Mouse (Mus musculus) gastrocnemius, adult 2 months (tissue): ENCODE results near the gene Sv2c. TPM values are rescaled to one million over a fixed set of nuclear protein-coding genes. Genes with fewer than 3 reads are reported as not detected.
A peak's percentile ranks its signal among the peaks of the same experiment; 100 is the strongest.

Source experiments
- DNase-seq: peaks from one replicate; pipeline ENCODE4 v3.0.0; 2022
- H3K27ac ChIP-seq: fragments of 200-600 bp; 2 replicates; pipeline ENCODE4 v1.8.1; 2022; ENCODE audit warnings: mild to moderate bottlenecking
- H3K4me3 ChIP-seq: fragments of 200-600 bp; 2 replicates; pipeline ENCODE4 v1.8.1; 2022; ENCODE audit warnings: mild to moderate bottlenecking, moderate library complexity
- CTCF ChIP-seq: fragments of 200-600 bp; IDR thresholded peaks from 2 replicates; pipeline ENCODE4 v1.8.1; 2022; ENCODE audit warnings: antibody characterized with exemption, mild to moderate bottlenecking, moderate library complexity
- intact Hi-C: fragments of 180-260 bp; cut with DNase I; formaldehyde crosslinking; loops from one replicate; pipeline ENCODE4 v1.15.1; 2025
- total RNA-seq, 2 experiments: library from RNA; stranded (reverse); gene quantifications; 2 replicates each; pipeline ENCODE4 v1.2.3; 2021

Sv2c gene
- total RNA-seq, 2 experiments from 2014 or later: 0.15 to 0.20 TPM

DNA sequence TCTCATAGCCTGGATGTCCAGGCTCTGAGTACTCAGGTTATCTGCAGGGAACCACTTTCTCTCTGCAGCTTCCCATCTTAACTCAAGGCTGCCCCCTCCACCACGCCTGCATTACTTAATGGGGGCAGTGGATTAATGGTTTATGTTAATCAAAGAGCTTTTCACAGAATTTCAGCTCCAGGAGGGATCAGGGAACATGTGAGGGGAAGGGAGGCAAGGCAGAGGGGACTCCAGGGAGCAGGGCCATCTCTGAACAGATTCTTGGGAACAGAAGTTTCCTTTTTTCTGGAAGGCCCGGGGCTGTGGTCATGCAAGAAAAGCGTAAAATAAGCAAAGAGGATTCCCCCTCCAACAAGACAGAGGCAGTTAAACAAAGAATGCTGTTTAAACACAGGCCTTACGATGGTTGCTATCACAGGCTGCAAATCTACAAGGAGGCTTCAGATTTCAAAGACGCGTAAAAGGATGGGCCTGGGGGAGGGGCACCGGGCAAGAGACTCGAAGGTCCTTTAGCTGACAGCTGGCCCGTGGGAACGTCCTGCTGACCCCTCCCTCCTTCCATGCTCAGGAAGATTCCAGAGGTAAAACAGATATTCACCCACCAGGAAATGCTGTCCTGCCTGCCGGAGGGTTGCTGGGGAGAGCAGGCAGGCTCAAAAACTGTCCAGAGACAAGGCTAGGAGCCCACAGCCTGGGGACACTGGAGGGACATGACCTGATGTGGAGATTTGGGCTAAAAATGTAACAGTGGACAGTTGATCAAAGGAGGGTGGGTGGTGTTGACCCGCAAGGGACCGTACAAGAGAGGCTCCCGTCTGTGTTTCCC, 172.5 kb downstream of the Sv2c start:
- intact Hi-C loops: no loop called here
- no peak for TF ChIP-seq CTCF
- no peak for DNase-seq
- Histone ChIP-seq H3K4me3 (no peak overlapping the region), H3K27ac (no peak overlapping the region)

DNA sequence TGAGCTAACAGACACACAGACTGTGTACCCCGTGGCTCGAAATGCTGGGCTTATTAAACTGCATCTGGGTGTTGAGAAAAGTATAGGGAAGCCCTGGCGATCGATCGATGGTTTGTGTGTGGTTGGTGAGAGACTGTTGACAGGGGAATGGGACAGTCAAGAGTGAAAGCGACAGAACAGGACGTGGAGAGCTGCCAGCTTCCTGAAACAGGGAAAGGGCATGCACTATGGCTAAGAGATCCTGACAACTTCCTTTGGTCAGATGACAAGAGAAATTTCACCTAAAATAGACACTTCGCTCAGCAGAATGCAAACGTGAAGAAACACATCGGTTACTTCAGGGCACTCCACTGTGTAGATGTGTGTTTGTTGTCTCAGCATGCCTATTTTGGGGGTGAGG, 175.2 kb downstream of the Sv2c start:
- intact Hi-C loops: no loop called here
- Histone ChIP-seq H3K27ac (no peak overlapping the region), H3K4me3 (no peak overlapping the region)
- no peak for TF ChIP-seq CTCF
- DNase-seq: peak; percentile 33

DNA sequence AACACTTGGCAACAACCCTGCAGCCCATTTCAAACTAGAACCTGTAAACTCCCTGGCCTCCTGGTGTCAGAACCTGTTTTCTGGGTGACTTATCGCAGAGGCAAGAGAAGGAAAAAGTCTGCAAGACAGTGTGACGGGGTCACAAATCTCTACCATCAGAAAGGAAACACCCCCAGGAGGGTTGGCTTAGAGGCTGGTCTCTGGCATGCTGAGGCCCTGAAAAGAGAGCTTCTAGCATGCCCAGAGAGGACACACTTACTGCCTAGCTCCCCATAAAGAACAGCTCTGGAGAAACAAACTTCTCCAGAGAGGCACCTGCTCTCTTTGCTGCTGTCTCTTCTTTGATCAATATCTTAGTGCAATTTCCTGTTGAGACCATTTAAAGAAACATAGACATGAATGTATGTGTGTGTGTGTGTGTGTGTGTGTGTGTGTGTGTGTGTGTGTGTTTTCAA, 176.0 kb downstream of the Sv2c start:
- Histone ChIP-seq H3K4me3 (no peak overlapping the region), H3K27ac (no peak overlapping the region)
- no peak for TF ChIP-seq CTCF
- intact Hi-C loops: no loop called here
- DNase-seq: no peak

DNA sequence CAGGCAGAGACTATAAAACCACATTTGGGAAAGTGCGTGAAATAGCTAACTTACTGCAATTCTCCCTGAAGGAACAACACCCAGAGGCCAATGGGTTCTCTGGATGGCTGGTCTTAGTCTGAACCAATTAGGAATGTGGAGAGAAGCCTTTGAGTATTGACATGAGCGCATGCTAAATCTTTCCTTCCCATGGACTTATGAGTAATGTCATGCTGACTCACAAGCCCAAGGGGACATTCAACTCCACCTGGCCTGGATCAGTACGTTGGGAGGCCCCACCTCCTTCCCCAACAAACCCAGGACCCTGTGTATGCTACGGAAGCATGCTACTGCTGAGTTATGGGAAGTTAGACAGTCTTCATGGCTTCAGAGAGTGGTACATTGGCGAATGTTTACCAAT, 177.2 kb downstream of the Sv2c start:
- H3K27ac ChIP-seq: no peak overlapping the region
- no peak for TF ChIP-seq CTCF
- intact Hi-C loops: no loop called here
- no peak overlapping the region for H3K4me3 ChIP-seq
- no peak for DNase-seq

DNA sequence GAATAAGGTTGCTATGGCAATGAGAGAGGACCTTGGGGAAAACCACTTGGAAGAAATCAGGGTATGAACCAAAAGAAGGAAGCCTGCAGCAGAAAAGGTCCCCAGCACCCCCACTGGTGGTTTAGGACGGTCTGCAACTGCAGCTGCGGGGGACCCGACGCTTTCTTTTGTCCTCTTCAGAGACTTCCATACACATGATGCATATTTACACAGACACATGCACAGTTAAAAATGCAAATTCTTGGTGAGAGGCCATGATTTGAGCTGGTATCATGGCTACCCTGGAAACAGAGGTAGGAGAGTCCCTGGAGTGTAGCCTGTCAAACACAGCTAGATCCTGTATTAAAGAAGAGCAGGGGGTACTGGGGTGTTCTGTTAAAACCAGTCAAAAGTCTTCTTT, 178.7 kb downstream of the Sv2c start:
- TF ChIP-seq CTCF: no peak
- H3K4me3 ChIP-seq: no peak overlapping the region
- intact Hi-C loops: no loop called here
- no peak for DNase-seq
- no peak overlapping the region for H3K27ac ChIP-seq

DNA sequence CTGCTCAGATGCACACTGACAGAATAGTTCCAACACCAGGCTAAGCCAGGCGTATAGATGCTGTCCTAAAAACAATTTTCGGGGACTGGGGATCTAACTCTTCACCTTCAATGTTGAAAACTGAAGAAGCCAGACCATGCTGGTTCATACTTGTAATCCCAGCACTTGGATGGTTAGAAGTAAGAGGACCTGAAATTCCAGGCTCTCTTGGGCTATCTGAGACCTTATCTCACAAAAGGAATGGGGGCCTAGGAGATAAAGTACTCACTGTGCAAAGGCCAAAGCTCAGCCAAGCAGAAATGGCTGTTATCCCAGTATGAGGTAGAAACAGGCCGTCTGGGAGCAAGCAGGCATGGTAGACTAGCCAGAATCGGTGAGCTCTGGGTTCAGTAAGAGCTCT, 180.1 kb downstream of the Sv2c start:
- H3K4me3 ChIP-seq: no peak overlapping the region
- no peak overlapping the region for H3K27ac ChIP-seq
- TF ChIP-seq CTCF: no peak
- intact Hi-C loops: no loop called here
- DNase-seq: no peak

DNA sequence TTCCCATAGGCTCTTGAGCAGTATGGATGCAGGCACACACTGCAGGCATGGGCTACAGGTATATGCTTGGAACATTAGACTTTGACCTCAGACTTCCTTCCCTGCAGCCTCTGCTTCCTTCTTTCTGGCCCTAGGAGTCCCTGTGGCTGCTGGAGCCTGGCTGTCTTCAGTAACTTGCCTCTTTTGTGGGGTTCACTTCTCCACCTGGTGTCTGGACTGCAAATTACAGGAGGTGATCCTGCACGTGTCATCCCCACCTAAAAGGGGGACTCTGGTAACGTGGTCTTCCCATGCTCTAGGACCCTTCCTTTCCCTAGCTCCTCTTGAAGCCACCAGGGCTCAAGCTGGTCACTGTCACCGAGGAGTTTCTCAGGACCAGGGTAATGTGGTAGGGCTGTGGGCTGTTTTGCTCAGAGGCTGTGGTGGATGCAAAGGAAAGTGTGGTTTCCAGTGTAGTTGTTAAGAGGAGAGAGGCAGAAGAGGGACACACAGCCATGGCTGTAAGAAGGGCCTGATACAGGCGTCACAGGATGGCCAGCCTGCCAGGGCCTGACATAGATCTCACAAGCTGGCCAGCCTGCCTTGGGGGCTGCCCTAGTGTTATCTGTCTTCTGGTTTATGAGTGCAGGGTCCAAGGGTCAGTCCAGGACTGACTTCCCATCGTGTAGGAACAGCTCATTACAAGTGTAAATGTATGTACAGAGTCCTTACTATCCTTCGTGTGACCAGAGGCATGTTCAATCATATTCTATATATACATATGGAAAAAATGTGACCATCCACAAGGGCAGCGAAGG, 181.1 kb downstream of the Sv2c start:
- no peak for DNase-seq
- intact Hi-C loops: no loop called here
- Histone ChIP-seq H3K27ac (no peak overlapping the region), H3K4me3 (no peak overlapping the region)
- TF ChIP-seq CTCF: peak; percentile 25; the same call in 1 of the 2 replicates

DNA sequence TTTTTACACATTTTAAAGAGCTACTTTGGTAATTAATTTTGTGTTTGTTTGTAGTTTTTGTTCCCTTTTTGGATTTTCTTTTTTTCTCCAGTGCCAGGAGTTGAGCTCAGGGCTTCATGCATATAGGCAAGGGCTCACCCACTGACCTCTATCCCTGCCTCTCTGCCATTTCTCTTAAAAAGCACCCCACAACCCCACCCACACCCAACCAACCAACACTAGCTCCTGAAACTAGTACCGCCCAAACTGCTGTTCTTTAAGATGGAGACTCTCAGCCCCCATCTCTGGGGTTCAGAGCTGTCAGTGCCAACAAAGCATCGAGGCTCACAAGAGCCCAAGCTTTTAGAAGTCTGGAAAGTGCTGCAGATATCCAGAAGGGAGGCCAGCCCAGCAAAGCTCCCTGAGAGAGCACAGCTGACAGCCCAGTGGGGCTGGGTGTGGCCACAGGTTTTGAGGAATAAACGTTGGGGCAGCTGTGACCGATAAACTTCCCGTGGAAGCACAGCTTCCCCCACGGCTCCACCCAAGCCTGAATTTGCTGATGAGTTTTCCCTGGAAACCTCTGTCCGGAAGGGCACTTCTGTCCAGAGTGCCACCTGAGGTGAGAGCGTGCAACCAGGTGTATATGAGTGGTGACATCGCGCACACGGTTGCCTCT, 181.8 kb downstream of the Sv2c start:
- intact Hi-C loops: no loop called here
- no peak for TF ChIP-seq CTCF
- DNase-seq: no peak
- H3K4me3 ChIP-seq: no peak overlapping the region
- H3K27ac ChIP-seq: no peak overlapping the region

DNA sequence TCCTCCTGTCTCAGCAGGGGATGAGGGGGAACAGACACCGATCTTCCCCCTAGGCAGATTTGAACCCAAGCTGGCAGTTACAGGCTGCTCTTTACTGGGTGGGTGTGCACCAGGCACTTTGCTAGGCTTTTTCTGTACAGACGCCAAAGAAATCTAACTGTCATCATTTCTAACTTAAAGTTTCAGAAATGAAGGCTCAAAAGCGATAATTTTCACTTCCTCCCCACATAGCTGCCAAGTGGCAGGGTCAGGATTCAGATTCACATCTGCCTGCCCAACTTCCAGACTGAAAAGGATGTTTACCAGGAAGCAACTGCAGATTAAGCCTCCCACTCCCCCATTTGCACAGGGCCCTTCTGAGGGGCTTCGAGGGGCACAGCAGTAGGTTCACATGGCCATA, 183.0 kb downstream of the Sv2c start:
- intact Hi-C loops: no loop called here
- H3K27ac ChIP-seq: no peak overlapping the region
- DNase-seq: no peak
- TF ChIP-seq CTCF: no peak
- no peak overlapping the region for H3K4me3 ChIP-seq

DNA sequence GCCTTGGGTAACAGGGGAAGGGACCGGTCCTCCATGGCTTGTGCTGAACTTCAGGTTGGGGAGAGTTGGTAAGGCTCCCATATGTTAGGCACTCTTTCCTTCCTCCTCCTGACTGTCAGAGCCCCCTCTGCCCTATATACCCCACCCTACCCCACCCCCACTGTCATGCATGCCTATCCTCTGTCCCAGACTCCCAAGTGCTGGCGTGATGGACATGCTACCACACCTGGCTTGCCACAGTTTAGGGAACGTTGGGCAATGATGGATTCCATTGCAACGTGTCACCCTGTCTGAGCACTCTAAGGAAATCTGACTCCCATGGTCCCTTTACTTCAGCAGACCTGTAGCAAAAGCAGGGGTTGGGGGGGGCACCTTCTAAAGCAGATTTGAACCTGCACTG, 183.6 kb downstream of the Sv2c start:
- intact Hi-C loops: no loop called here
- no peak for TF ChIP-seq CTCF
- no peak overlapping the region for H3K4me3 ChIP-seq
- no peak overlapping the region for H3K27ac ChIP-seq
- no peak for DNase-seq

DNA sequence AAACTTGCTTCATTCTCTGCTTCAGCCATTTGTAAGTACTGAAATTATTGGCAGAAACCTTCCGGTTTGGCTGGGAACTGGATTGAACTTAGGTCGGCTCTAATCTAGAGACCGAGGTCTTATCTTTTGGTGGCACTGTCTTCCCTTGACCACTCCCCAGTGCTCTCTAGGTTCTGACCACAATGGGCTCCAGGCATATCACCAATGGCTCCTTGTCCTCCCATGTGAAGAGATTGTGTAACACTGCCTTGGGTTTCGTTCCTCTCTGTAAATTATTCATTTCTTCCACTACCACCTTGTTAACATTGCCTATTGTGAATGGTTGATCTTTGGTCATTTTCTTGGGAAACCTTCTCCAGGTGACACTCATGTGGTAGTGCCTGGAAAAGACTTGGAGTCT, 184.0 kb downstream of the Sv2c start:
- no peak overlapping the region for H3K4me3 ChIP-seq
- H3K27ac ChIP-seq: no peak overlapping the region
- TF ChIP-seq CTCF: no peak
- no peak for DNase-seq
- intact Hi-C loops: no loop called here

DNA sequence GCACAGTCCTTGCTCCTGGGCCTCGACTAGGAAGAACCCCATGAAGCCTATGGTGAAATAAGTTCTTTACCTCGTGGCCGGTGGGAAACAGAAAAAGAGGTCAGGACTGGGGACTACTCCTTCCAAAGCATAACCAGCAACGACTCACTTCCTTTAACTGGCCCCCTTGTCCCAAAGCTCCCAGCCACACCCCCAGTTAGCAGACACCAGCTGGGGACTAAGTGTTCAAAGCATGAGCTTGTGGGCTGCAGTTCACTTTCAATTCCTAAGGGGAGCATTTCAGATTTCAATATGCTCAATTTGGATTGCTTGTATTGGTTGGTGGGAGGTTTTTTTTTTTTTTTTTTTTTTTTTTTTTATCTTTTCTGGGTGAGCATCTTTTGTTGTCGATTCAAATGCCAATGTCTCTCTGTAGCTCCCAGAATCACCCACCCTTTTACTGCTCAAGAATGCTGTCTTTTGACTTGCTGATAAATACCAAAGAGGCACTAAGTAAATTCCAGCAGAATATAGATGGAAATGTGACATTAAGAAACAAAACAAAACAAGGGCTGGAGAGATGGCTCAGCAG, 186.4 kb downstream of the Sv2c start:
- intact Hi-C loops: no loop called here
- Histone ChIP-seq H3K27ac (no peak overlapping the region), H3K4me3 (no peak overlapping the region)
- no peak for TF ChIP-seq CTCF
- DNase-seq: no peak

DNA sequence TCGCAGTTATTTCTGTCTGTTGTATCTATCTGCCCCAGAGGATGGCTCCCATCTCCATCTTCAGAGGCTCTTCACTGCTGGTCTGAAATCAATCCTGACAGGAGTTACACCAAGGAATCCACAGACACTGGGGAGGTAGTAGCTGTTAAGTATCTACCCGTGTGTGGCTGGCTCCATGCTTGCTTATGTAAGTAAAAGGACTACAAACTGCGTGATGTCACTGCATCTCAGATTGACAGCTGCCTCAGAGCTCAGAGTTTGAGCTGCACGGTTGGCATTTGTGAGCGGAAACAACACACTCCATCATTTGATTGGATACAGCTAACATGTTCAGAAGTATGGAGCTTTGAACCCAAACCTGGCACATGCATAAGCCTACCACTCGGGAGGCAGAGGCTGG, 187.8 kb downstream of the Sv2c start:
- TF ChIP-seq CTCF: no peak
- no peak for DNase-seq
- Histone ChIP-seq H3K4me3 (no peak overlapping the region), H3K27ac (no peak overlapping the region)
- intact Hi-C loops: no loop called here
